Mouse (Mus musculus) kidney, embryonic 14.5 days (tissue): ENCODE measurements around the gene Golim4. TPM values are rescaled to one million over a fixed set of nuclear protein-coding genes. Genes with fewer than 3 reads are reported as not detected.
A peak's percentile ranks its signal among the peaks of the same experiment; 100 is the strongest.

Source experiments
- ATAC-seq: fragments of 200-750 bp; cut with Nextera tagmentation; 2 replicates; pipeline ENCODE4 v1.8.0; 2017; ENCODE audit warnings: moderate number of reproducible peaks, mild to moderate bottlenecking, moderate TSS enrichment, moderate library complexity; ENCODE audit not compliant: low FRiP score, low TSS enrichment
- H3K27ac ChIP-seq: fragments of 300-500 bp; sonication (generic); 2 replicates; pipeline ENCODE4 v1.5.1; 2014; ENCODE audit warnings: low read depth, mild to moderate bottlenecking, low read length, moderate library complexity, mixed read lengths
- H3K27me3 ChIP-seq: fragments of 300-500 bp; sonication (generic); 2 replicates; pipeline ENCODE4 v1.6.1; 2014; ENCODE audit warnings: mild to moderate bottlenecking, low read length; ENCODE audit not compliant: control insufficient read depth, insufficient read depth
- H3K36me3 ChIP-seq: fragments of 300-500 bp; sonication (generic); 2 replicates; pipeline ENCODE4 v1.6.1; 2014; ENCODE audit warnings: low read length, mixed read lengths; ENCODE audit not compliant: control insufficient read depth, insufficient read depth
- H3K4me1 ChIP-seq: fragments of 300-500 bp; sonication (generic); 2 replicates; pipeline ENCODE4 v1.6.1; 2014; ENCODE audit warnings: low read length, mixed read lengths; ENCODE audit not compliant: control insufficient read depth, insufficient read depth
- H3K4me2 ChIP-seq: fragments of 300-500 bp; sonication (generic); replicated peaks from 2 replicates; pipeline ENCODE4 v1.6.1; 2014; ENCODE audit warnings: low read depth, mild to moderate bottlenecking, low read length
- H3K4me3 ChIP-seq: fragments of 300-500 bp; sonication (generic); 2 replicates; pipeline ENCODE4 v1.5.1; 2014; ENCODE audit warnings: mild to moderate bottlenecking, low read length
- H3K9ac ChIP-seq: fragments of 300-500 bp; sonication (generic); 2 replicates; pipeline ENCODE4 v1.6.1; 2014; ENCODE audit warnings: low read depth, mild to moderate bottlenecking, low read length, moderate library complexity
- H3K9me3 ChIP-seq: fragments of 300-500 bp; sonication (generic); 2 replicates; pipeline ENCODE4 v1.6.1; 2016; ENCODE audit warnings: low read length; ENCODE audit not compliant: control insufficient read depth
- WGBS: fragments of 180-500 bp; shearing (Covaris S2); extraction: QIAGEN DNeasy Blood & Tissue Kit; methylation state at CpG from one replicate; pipeline ENCODE4 v1.1.7; 2014; 5-methylcytosine and 5-hydroxymethylcytosine counted together
- polyA plus RNA-seq: library from polyadenylated mRNA; unstranded; fragments of >200 nt; fragmentation: Nextera tagmentation; extraction: Ambion mirVana; gene quantifications from 2 replicates; pipeline ENCODE4 v1.2.1, GENCODE M21; 2014

Gene Golim4
- polyA plus RNA-seq, 1 experiment from 2014 or later = 51.7 TPM

- Histone ChIP-seq H3K27me3 (no peaks in the 10 kb centered on the region), H3K36me3 (no peaks in the 10 kb centered on the region), H3K4me2 (no peak overlapping the region), H3K27ac (no peak overlapping the region), H3K4me1 (no peaks in the 10 kb centered on the region), H3K9ac (no peak overlapping the region), H3K4me3 (no peak overlapping the region), H3K9me3 (peaks cover 6% of the 10 kb centered on the region; the same call in 1 of the 2 replicates)
- 79% methylated on average over 2 of the region's 2 CpGs for WGBS
- ATAC-seq = 0 out of 2 replicates have a peak, but pooled peaks have one; percentile 24
These were observed 26.0 kb downstream of the Golim4 start for GRCm38 (mm10) chr3:75930659-75931225.

GRCm38 (mm10) chr3:75929926-75930548 lies 26.7 kb downstream of the Golim4 start:
- Histone ChIP-seq H3K36me3 (no peaks in the 10 kb centered on the region), H3K9me3 (peaks cover 6% of the 10 kb centered on the region; the same call in 1 of the 2 replicates), H3K4me1 (no peaks in the 10 kb centered on the region), H3K27ac (no peak overlapping the region), H3K4me3 (no peak overlapping the region), H3K4me2 (no peak overlapping the region), H3K9ac (no peak overlapping the region), H3K27me3 (no peaks in the 10 kb centered on the region)
- WGBS = 94% methylated on average over 7 of the region's 7 CpGs
- no peak for ATAC-seq

GRCm38 (mm10) chr3:75926327-75926726 lies 30.4 kb downstream of the Golim4 start:
- H3K27me3 ChIP-seq = no peaks in the 10 kb centered on the region
- H3K36me3 ChIP-seq = no peaks in the 10 kb centered on the region
- ATAC-seq = no peak
- no peak overlapping the region for H3K27ac ChIP-seq
- H3K9me3 ChIP-seq = no peaks in the 10 kb centered on the region
- H3K4me2 ChIP-seq = no peak overlapping the region
- 87% methylated on average over 3 of the region's 3 CpGs for WGBS
- no peak overlapping the region for H3K4me3 ChIP-seq
- H3K9ac ChIP-seq = no peak overlapping the region
- no peaks in the 10 kb centered on the region for H3K4me1 ChIP-seq

GRCm38 (mm10) chr3:75925123-75925522 lies 31.6 kb downstream of the Golim4 start:
- no peak for ATAC-seq
- no peak overlapping the region for H3K4me2 ChIP-seq
- no peaks in the 10 kb centered on the region for H3K4me1 ChIP-seq
- H3K36me3 ChIP-seq = no peaks in the 10 kb centered on the region
- H3K27me3 ChIP-seq = no peaks in the 10 kb centered on the region
- no peaks in the 10 kb centered on the region for H3K9me3 ChIP-seq
- no peak overlapping the region for H3K27ac ChIP-seq
- H3K9ac ChIP-seq = no peak overlapping the region
- WGBS = 81% methylated on average over 2 of the region's 2 CpGs
- no peak overlapping the region for H3K4me3 ChIP-seq

GRCm38 (mm10) chr3:75917770-75918503 lies 38.8 kb downstream of the Golim4 start:
- Histone ChIP-seq H3K27me3 (no peaks in the 10 kb centered on the region), H3K36me3 (no peaks in the 10 kb centered on the region), H3K9ac (no peak overlapping the region), H3K4me3 (no peak overlapping the region), H3K4me2 (no peak overlapping the region), H3K9me3 (no peaks in the 10 kb centered on the region), H3K27ac (no peak overlapping the region), H3K4me1 (no peaks in the 10 kb centered on the region)
- ATAC-seq = no peak
- WGBS = 82% methylated on average over 17 of the region's 17 CpGs

- WGBS = 61% methylated on average over 4 of the region's 4 CpGs
- H3K4me2 ChIP-seq = no peak overlapping the region
- H3K36me3 ChIP-seq = 0 out of 2 replicates have a peak, but pooled peaks cover 2% of the 10 kb centered on the region
- no peaks in the 10 kb centered on the region for H3K9me3 ChIP-seq
- no peaks in the 10 kb centered on the region for H3K4me1 ChIP-seq
- no peak overlapping the region for H3K4me3 ChIP-seq
- H3K9ac ChIP-seq = no peak overlapping the region
- no peaks in the 10 kb centered on the region for H3K27me3 ChIP-seq
- H3K27ac ChIP-seq = no peak overlapping the region
- no peak for ATAC-seq
These were observed 44.0 kb downstream of the Golim4 start for GRCm38 (mm10) chr3:75912786-75913185.

- no peaks in the 10 kb centered on the region for H3K27me3 ChIP-seq
- H3K4me2 ChIP-seq = no peak overlapping the region
- no peak overlapping the region for H3K4me3 ChIP-seq
- H3K4me1 ChIP-seq = no peaks in the 10 kb centered on the region
- no peaks in the 10 kb centered on the region for H3K9me3 ChIP-seq
- peaks cover 6% of the 10 kb centered on the region; the same call in 1 of the 2 replicates for H3K36me3 ChIP-seq
- ATAC-seq = peak; percentile 35; the same call in 1 of the 2 replicates
- H3K9ac ChIP-seq = no peak overlapping the region
- H3K27ac ChIP-seq = no peak overlapping the region
These were observed 46.0 kb downstream of the Golim4 start for GRCm38 (mm10) chr3:75910768-75911167.

GRCm38 (mm10) chr3:75910257-75910656 lies 46.5 kb downstream of the Golim4 start:
- no peak overlapping the region for H3K9ac ChIP-seq
- no peaks in the 10 kb centered on the region for H3K9me3 ChIP-seq
- H3K36me3 ChIP-seq = peaks cover 6% of the 10 kb centered on the region; the same call in 1 of the 2 replicates
- 2% methylated on average over 4 of the region's 4 CpGs for WGBS
- no peak overlapping the region for H3K27ac ChIP-seq
- H3K4me3 ChIP-seq = no peak overlapping the region
- no peaks in the 10 kb centered on the region for H3K4me1 ChIP-seq
- peak; percentile 55; the same call in 1 of the 2 replicates for ATAC-seq
- H3K4me2 ChIP-seq = no peak overlapping the region
- no peaks in the 10 kb centered on the region for H3K27me3 ChIP-seq
